ENCODE assay signal across 12 mouse cellular contexts in genomic region chr2:163353731-163354130, GRCm38 (mm10). TPM values are rescaled to one million over a fixed set of nuclear protein-coding genes. Genes with fewer than 3 reads are reported as not detected.
DNase-seq lines count a peak whose midpoint lies in the region; ATAC-seq lines count a peak whose summit lies in the region.
"Had no signal": no experiment of that assay in that cellular context is flagged by ENCODE, and none has a peak within 500 bp of the region (broad histone marks: within the 10 kb centered on the region; RNA-seq: fewer than 3 reads in every experiment).

No protein-coding gene starts in this region.

- peak; percentile 11 for DNase-seq in embryo, embryonic 9.5 days (ENCODE audit: extremely low spot score)
- DNase-seq in embryo, embryonic 11 days, result no peak
- DNase-seq in ES-CJ7 (ENCODE audit: low read depth, low spot score), result peak; percentile 29
- peak; percentile 80 for DNase-seq in gastrocnemius, postnatal 25 days
- no peak for DNase-seq in forebrain, embryonic 10.5 days (ENCODE audit: extremely low spot score, low spot score)
- no peak for DNase-seq in cerebellum, postnatal 10 days
- no peak for DNase-seq in cerebellum, postnatal 4 days (ENCODE audit: low spot score in 2 of 2)
- DNase-seq: cerebellum, postnatal 14 days; kidney, postnatal 4 days; thymus, postnatal 4 days had no signal

- no peak overlapping the region for H3K4me3 ChIP-seq in intestine, embryonic 15.5 days (replicated peaks)
- no peak overlapping the region for H3K4me3 ChIP-seq in forebrain, embryonic 10.5 days
- H3K4me3 ChIP-seq: megakaryocyte, embryonic 14.5 days had no signal

- no peaks in the 10 kb centered on the region for H3K27me3 ChIP-seq in intestine, embryonic 15.5 days (replicated peaks)
- H3K27me3 ChIP-seq in forebrain, embryonic 10.5 days (ENCODE audit: poor library complexity, severe bottlenecking), result no peaks in the 10 kb centered on the region

- H3K27ac ChIP-seq in intestine, embryonic 15.5 days, result peak overlapping the region; percentile 74
- H3K27ac ChIP-seq in forebrain, embryonic 10.5 days, result no peak overlapping the region

- WGBS in intestine, embryonic 15.5 days, result 10% methylated on average over 7 of the region's 7 CpGs
- WGBS in forebrain, embryonic 10.5 days, result 26% methylated on average over 7 of the region's 7 CpGs

- no peak overlapping the region for H3K9ac ChIP-seq in intestine, embryonic 15.5 days

- H3K4me1 ChIP-seq in intestine, embryonic 15.5 days (replicated peaks), result peaks cover 17% of the 10 kb centered on the region; the same call in 1 of the 2 replicates
- peaks cover 11% of the 10 kb centered on the region for H3K4me1 ChIP-seq in forebrain, embryonic 10.5 days

- no peak overlapping the region for H3K4me2 ChIP-seq in intestine, embryonic 15.5 days (replicated peaks)

- no peaks in the 10 kb centered on the region for H3K9me3 ChIP-seq in intestine, embryonic 15.5 days
- H3K9me3 ChIP-seq in forebrain, embryonic 10.5 days, result no peaks in the 10 kb centered on the region

- no peaks in the 10 kb centered on the region for H3K36me3 ChIP-seq in intestine, embryonic 15.5 days
- no peaks in the 10 kb centered on the region for H3K36me3 ChIP-seq in forebrain, embryonic 10.5 days (replicated peaks)

- ATAC-seq in intestine, embryonic 15.5 days, result peak; percentile 74

RNA-seq across cellular contexts. Expression of gene Jph2, which starts 44.1 kb away (rescaled TPM):
- 100 to 1,000 TPM; 424 to 451 TPM for total RNA-seq in gastrocnemius, postnatal 25 days (2021)
- polyA plus RNA-seq in intestine, embryonic 15.5 days (2015; fragmentation: Nextera tagmentation; extraction: Ambion mirVana), result 8.5 and 9.8 TPM in 2 replicates
- polyA plus RNA-seq in forebrain, embryonic 10.5 days (2016; fragmentation: Nextera tagmentation; extraction: Ambion mirVana), result 0.34 and 0.47 TPM in 2 replicates

Comparison
In these comparisons a context has a peak if more than half of its experiments do, and no peak if none do; other contexts are left out.
1. DNase-seq: peak in embryo, embryonic 9.5 days (single experiment), ES-CJ7 (single experiment) and gastrocnemius, postnatal 25 days (single experiment); none in embryo, embryonic 11 days (single experiment), forebrain, embryonic 10.5 days (single experiment), cerebellum, postnatal 10 days (0 of 2) and cerebellum, postnatal 4 days (0 of 2).